Mouse (Mus musculus) embryo, embryonic 10 days (tissue): ENCODE results near the gene Camk2b.
"Not testable (repeated sequence)": the region's sequence is repeated elsewhere in the genome, so short reads cannot be mapped to it uniquely, and the experiment has no call there.

Source experiments
- DNase-seq: peaks from one replicate; pipeline ENCODE4 v3.0.0-alpha.2; 2015; ENCODE audit warnings: low spot score

Gene Camk2b

DNA sequence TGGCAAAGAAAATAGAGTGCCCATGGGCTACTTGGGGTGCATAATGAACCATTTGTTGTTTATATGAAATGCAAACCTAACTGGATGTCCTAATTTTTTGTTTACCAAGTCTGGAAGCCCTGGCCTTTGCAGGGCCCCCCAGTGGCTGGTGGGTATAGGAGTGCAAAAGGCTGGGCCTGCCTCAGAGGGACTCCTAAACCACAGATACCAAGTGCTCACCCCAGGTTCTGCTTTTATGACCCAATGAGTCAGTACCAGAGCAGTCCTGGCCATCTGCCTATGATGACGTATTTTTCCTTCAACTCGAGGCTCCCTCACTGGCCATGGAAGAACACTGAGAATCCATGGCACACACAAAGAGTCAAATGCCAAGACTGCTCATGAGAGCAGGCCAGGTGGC lies 121.1 kb downstream of the Camk2b start:
- no peak for DNase-seq

DNA sequence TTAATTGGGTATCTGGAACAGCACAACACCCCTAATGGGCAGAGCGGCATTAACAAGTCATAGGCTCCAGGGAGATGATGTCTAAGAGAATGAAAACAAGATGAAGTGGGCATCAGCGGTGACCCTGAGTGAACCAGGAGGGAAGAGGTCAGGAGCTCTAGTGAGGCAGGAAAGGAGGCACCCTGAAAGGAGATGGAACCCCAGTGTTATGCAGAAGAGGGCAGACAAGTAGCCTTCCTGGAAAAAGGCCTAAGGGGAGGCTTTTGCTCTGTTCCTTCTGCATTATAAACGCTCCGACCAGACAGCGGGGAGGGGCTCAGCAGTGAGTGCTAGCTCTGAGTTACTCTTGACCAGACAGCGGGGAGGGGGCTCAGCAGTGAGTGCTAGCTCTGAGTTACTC lies 123.2 kb downstream of the Camk2b start:
- no peak for DNase-seq

DNA sequence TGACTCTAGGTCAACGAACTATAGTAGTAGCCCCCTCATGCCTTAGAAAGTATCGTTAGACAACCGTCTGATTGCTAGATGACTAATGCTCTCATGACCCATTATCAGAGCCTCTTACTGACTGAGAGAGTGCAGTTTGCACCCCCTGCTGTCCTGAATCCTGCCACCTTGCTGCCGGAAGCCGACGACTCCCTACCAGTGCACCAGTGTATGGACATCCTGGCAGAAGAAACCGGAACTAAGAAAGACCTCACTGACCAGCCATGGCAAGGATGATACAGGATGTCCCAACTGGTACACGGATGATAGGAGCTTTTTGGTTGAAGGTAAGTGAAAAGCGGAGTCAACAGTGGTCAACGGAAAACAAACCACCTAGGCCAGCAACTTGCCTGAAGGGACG lies 131.6 kb downstream of the Camk2b start:
- not testable (repeated sequence) for DNase-seq

DNA sequence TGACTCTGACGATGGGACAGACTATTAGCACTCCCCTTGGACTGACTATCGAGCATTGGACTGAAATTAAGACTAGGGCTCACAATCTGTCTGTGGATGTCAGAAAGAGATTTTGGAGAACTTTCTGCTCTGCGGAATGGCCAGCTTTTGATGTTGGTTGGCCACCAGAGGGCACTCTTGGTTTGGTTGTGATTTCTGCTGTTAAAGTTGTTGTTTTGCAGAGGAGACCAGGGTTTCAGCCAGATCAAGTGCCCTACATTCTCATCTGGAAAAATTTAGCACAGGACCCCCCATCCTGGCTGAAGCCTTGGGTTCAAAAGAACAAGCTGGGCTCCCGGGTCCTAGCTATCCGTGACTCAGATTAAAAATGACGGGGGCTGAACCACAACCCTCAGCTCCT lies 134.2 kb downstream of the Camk2b start:
- peak; percentile 29 for DNase-seq

DNA sequence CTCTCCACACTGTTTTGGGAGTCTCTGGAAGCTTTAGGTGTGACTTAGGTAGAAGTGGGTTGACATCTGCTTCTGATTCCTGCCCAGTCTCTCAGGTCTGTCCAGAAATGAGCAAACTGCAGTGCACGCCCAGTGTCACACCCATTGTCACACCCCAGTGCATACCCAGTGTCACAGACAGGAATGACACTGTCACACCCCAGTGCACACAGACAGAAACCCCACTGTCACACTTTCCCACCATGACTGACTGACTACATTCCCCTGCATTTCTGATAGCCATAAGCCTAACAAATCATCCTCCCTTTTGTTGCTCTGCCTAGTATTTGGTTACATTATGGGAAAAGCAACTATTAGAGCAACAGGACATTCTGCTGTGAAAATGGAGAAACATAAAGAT lies 135.6 kb downstream of the Camk2b start:
- no peak for DNase-seq

DNA sequence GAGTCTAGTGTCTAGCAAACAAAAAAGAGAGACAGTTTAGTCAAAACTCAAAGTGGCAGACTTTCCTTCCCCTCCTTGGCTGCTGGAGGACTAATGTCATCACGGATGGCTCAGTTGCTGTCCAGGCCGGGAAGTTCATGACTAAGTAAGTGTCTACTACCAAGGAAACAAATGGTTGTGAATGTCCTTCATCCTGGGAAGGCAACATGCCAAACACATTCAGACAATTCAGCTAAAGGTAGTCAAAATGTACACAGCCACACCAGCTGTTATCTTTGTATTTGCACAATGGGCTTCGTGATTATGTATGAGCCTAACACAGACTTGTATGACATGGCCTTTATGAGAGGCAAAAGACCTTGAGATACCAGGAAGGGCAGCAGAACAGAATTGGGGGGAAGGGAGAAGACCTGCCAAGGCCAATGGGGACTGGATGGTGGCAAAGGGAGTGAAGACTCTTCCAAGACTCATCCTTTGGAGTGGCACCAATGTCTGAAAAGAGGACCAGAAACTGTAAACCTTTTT lies 139.4 kb downstream of the Camk2b start:
- no peak for DNase-seq

DNA sequence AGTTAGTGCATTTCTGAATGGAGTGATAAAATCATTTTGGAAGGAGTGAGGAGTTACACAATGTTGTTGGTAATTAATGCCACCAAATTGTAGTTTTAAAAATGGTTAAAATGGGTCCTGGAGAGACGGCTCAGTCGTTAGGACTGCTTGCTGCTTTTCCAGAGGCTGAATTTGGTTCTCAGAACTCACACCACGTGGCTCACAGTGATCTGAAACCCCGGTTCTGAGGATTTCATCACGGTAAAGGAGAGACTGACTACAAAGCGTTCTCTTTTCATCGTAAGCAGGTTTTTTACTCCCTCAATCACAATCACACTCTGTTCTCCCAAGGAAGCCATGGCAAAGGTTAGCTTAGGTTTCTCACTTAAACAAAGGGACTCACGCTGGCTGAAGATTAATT lies 141.5 kb downstream of the Camk2b start:
- no peak for DNase-seq

DNA sequence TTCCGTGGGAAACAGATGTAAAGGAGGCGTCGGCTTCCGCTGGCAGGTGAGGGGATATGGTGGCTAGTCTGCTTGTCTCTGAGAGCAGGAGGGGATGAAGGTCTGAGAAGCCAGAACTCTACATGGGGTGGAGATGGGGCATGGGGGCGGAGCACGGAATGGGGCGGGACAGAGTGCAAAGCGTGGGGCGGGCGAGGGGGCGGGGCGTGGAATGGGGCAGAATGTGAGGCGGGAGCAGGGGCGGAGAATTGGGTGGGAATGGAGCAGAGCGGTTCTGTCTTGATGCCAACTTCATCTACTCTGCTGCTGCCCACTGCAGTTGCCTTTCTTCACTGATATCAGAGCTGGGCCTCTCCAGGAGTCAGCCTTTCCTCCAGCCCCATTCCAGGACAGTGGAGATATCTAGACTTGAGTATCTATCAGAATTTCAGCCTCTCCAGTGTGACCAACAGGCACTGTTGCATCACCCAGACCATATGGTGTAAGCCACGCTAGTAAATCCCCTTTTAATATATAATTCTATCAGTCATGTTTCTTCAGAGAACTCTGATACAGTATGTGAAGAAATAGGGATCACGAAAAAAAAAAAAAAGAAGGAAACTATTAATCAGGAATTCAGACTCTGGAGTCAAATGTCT lies 145.7 kb downstream of the Camk2b start:
- DNase-seq: no peak
